Mouse (Mus musculus) hindbrain, embryonic 12.5 days (tissue): ENCODE results near the gene Kcne2. TPM values are rescaled to one million over a fixed set of nuclear protein-coding genes. Genes with fewer than 3 reads are reported as not detected.

Experiments used
- ATAC-seq: fragments of 200-750 bp; cut with Nextera tagmentation; 2 replicates; pipeline ENCODE4 v1.8.0; 2017; ENCODE audit warnings: moderate TSS enrichment; ENCODE audit not compliant: low FRiP score
- H3K27ac ChIP-seq: fragments of 300-500 bp; sonication (generic); 2 replicates; pipeline ENCODE4 v1.5.1; 2016; ENCODE audit warnings: mild to moderate bottlenecking
- H3K27me3 ChIP-seq: fragments of 300-500 bp; sonication (generic); 2 replicates; pipeline ENCODE4 v1.6.1; 2016; ENCODE audit warnings: mild to moderate bottlenecking
- H3K36me3 ChIP-seq: fragments of 300-500 bp; sonication (generic); 2 replicates; pipeline ENCODE4 v1.6.1; 2016; ENCODE audit warnings: mild to moderate bottlenecking
- H3K4me1 ChIP-seq: fragments of 300-500 bp; sonication (generic); 2 replicates; pipeline ENCODE4 v1.6.1; 2016
- H3K4me2 ChIP-seq: fragments of 300-500 bp; sonication (generic); replicated peaks from 2 replicates; pipeline ENCODE4 v1.6.1; 2016; ENCODE audit warnings: mild to moderate bottlenecking
- H3K4me3 ChIP-seq: fragments of 300-500 bp; sonication (generic); 2 replicates; pipeline ENCODE4 v1.5.1; 2016; ENCODE audit warnings: mild to moderate bottlenecking
- H3K9ac ChIP-seq: fragments of 300-500 bp; sonication (generic); 2 replicates; pipeline ENCODE4 v1.6.1; 2016; ENCODE audit warnings: mild to moderate bottlenecking, moderate library complexity
- H3K9me3 ChIP-seq: fragments of 300-500 bp; sonication (generic); replicated peaks from 2 replicates; pipeline ENCODE4 v1.6.1; 2016; ENCODE audit warnings: mild to moderate bottlenecking
- WGBS: fragments of 180-500 bp; shearing (Covaris S2); methylation state at CpG from one replicate; pipeline ENCODE4 v1.1.7; 2016; 5-methylcytosine and 5-hydroxymethylcytosine counted together
- polyA plus RNA-seq: library from polyadenylated mRNA; unstranded; fragments of >200 nt; fragmentation: Nextera tagmentation; extraction: Ambion mirVana; gene quantifications from 2 replicates; pipeline ENCODE4 v1.2.1, GENCODE M21; 2016

Kcne2 gene
- polyA plus RNA-seq, 1 experiment from 2014 or later = 17.7 TPM

DNA sequence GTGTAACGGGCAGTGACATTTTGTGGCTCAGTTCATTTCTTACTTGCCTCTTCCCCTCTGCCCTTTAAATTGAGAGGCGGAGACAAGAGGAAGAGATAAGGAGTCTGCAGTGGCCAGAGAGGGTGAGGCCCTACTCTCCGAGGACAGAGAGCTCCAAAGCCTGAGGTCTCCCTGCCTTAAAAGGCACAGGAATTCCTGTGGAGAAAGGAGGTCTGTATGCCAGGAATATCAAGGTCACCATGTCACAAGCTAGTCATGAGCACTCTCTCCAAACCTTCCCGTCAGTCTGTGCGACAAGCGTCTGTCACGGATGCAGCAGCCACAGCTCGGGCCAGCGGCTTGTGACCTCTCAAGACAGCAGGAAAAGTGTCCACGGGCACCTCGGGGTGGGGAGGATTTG lies 53.0 kb downstream of the Kcne2 start:
- Histone ChIP-seq H3K4me2 (no peak overlapping the region), H3K9me3 (no peaks in the 10 kb centered on the region), H3K36me3 (no peaks in the 10 kb centered on the region), H3K4me3 (no peak overlapping the region), H3K9ac (no peak overlapping the region), H3K27ac (no peak overlapping the region), H3K4me1 (peaks cover 22% of the 10 kb centered on the region), H3K27me3 (no peaks in the 10 kb centered on the region)
- no peak for ATAC-seq
- WGBS = 63% methylated on average over 11 of the region's 11 CpGs

- peak; percentile 77 for ATAC-seq
- no peaks in the 10 kb centered on the region for H3K36me3 ChIP-seq
- H3K4me1 ChIP-seq = peaks cover 13% of the 10 kb centered on the region
- no peaks in the 10 kb centered on the region for H3K27me3 ChIP-seq
- H3K4me3 ChIP-seq = no peak overlapping the region
- H3K9me3 ChIP-seq = no peaks in the 10 kb centered on the region
- H3K4me2 ChIP-seq = no peak overlapping the region
- 40% methylated on average over 13 of the region's 13 CpGs for WGBS
- peak overlapping the region; percentile 49 for H3K27ac ChIP-seq
- H3K9ac ChIP-seq = no peak overlapping the region
Measured at GRCm38 (mm10) chr16:92346297-92346916, 54.2 kb downstream of the Kcne2 start.

Other genes starting within 250 kb of the Kcne2 start
- 139 and 142 TPM in 2 replicates for gene Mrps6, start 234.1 kb upstream of the Kcne2 start, polyA plus RNA-seq
- gene Gm49711, start 234.1 kb upstream of the Kcne2 start, polyA plus RNA-seq = 0.26 and 0.65 TPM in 2 replicates
- gene Slc5a3, start 234.1 kb upstream of the Kcne2 start, polyA plus RNA-seq = 20.3 and 20.6 TPM in 2 replicates
- gene Smim11, start 8.9 kb downstream of the Kcne2 start, polyA plus RNA-seq = 101 and 112 TPM in 2 replicates
- 0.08 TPM in 2 replicates for gene Fam243, start 29.1 kb downstream of the Kcne2 start, polyA plus RNA-seq
- 0.13 and 0.29 TPM in 2 replicates for gene Kcne1, start 67.1 kb downstream of the Kcne2 start, polyA plus RNA-seq
- gene Rcan1, start 178.5 kb downstream of the Kcne2 start, polyA plus RNA-seq = 44.5 and 47.2 TPM in 2 replicates
- gene Clic6, start 193.3 kb downstream of the Kcne2 start, polyA plus RNA-seq = 13.2 and 15.3 TPM in 2 replicates